Mouse (Mus musculus) spleen, embryonic (tissue): ENCODE measurements around the gene Cited2.

ENCODE experiments used
- CTCF ChIA-PET: fragments of 350-600 bp; sonication (Branson Sonifier 250); formaldehyde crosslinking; loops from one replicate; lab custom pipeline; 2022; lab: Charles Lee

Cited2 gene

DNA sequence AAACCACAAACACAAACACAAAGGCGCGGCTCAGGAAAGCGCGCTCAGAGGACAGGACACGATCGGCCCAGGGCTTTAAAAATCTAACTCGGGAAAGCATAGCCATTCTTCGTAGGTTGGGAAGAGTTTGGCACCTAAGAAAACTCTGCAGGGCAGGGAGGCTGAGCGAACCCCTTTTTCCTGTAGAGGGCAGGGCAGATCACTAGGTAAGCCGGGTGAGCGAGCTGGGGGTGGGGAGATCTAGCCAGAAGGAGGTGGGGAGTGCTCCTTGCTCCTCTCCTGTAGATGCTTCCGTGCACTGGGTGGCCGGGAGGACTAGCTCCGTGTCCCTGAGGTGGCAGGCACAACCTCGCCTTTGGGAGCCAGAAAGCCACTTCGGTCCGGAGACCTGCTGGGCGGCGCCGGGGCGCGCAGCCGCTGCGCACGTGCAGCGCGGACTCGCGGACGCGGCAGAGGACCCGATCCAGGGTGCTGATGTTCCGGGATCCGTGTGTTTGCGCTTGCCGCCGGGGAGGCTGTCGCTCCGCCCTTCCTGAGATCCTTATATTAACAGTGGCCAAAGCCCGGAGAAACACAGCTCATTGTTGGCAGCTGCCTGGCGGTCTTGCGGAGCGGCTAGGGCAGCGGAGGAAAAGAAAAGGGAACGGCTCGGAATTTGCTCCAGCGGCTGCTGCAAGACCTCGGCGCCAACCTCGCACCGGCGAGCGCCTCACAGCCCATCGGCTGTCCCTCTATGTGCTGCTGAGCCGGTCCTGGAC lies at the start of gene Cited2:
Gene Cited2, plus strand, starts transcription at position 566 of the 758 bp plus-strand sequence.
- CTCF ChIA-PET = interaction anchor here (0.8 kb wide), 1 partner anchor 665 kb away, joined by 3 read pairs; no protein-coding TSS in a partner anchor

DNA sequence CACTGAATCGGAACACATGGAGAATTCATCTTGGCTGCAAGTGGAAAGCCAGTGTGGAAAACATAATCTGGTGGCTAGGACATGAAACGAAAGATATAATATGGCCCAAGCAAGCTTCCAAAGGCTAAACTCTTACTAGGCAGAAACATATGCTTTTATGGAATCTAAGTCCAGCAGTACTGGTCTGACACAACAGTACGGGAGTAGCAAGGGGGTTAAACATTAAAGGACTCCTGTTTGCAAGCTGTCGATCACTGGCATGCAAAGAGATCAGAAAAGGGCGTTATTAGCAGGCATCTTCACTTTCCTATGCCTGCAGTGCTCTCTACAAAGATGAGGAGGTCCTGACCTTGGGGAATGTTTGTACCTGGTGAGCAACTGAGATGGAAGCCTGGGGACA lies 48.6 kb upstream of the Cited2 start:
- CTCF ChIA-PET = interaction anchor here (0.5 kb wide), 1 partner anchor 178 kb away, joined by 3 read pairs; no protein-coding TSS in a partner anchor

DNA sequence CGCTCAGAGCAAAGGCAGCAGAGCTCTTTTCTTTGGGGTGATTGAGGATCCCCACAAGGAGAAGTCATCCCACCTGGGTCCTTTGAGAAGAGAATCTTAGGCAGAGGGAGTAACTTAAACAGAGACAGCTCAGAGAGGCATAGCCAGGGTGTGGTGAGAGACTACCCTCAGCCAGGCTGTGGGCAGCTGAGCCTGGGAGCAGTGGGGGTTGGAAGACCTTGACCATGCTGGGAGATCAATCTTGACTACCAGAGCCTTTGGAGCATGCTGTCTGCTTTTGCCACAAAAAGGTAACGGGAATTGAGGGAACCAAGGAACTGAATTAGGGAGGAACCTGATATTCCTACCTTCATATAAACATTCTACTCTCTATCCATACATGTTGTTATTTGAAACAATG lies 48.1 kb upstream of the Cited2 start:
- CTCF ChIA-PET = no interaction called here

DNA sequence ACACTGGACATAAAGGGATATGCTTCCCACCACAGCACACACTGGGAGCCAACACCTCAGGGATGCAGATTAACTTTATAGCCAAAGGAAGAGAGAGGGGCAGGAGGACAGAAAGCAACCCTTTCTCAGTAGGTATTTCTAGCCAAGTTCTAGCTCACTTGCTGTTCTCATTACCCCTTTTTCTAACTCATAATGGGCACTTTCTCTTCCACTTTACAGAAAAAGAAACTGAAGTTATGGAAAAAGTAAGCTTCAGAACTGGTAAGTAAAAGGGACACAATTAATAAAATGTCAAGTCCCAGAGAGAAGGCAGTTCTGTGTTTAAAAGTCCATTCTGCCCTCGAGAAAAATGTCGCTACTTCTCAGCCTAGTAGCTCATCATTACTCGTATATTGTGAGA lies 46.6 kb upstream of the Cited2 start:
- CTCF ChIA-PET = no interaction called here

DNA sequence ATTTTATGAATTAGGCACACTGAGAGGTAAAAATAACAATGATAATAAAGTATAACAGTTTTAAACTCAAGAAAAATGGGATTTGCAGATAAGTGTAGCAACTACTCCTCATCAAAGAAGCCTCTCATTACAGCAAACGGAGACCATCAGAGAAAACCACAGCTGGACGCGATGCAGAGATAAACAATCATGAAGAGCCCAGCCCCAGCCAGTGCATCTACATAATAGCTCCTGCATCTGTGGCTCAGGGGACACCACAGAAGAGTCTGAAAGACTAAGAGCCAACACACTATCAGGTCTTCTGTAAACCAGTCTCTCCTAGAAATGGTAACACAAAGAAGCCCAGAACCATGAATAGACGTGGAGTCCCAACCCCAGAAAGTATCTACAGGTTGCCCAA lies 45.7 kb upstream of the Cited2 start:
- CTCF ChIA-PET = interaction anchor here (0.5 kb wide), 1 partner anchor 729 kb away, joined by 5 read pairs; no protein-coding TSS in a partner anchor

DNA sequence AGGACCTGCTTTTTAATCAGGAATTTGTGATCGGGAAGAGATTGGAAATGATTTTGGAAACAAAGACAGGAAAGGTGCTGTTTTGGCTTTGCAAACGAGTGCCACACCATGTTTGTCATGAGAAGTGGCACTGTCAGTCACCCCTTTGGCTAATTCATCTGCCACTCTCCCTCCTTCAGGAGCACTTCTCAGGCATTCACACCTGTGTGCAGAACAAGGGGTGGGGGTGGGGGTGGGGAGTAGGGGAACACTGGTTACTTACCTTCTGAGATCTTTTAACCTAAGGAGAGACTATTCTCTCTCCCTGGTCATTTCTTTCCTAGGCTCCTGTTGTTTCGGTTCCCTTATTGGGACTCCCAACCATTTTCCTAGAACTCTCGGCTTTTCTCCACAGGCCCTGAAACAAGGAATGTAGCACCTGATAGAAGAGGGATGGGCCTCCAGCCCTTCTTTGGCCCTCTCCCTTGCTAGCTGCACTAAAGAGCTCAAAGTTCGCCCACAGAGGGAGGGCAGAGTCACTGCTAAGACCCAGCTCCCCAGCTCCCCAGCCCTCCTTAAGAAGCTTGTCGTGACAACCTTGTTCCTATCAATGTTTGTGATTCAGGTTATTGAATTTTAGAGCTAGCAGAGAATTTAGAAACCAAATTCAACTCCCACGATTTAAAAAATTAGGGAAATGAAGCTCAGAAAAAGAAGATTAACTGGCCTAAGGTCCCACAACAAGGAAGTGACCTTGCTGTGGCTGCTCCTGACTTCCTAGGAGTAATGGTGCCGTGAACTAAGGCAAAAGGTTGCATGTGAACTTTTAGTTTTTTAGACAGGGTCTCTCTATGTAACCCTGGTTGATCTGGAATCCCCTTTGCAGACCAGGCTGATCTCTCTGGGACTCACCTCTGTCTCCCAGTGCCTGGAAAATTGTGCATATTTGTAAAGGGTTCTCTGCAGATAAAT lies 42.3 kb upstream of the Cited2 start:
- CTCF ChIA-PET = no interaction called here

DNA sequence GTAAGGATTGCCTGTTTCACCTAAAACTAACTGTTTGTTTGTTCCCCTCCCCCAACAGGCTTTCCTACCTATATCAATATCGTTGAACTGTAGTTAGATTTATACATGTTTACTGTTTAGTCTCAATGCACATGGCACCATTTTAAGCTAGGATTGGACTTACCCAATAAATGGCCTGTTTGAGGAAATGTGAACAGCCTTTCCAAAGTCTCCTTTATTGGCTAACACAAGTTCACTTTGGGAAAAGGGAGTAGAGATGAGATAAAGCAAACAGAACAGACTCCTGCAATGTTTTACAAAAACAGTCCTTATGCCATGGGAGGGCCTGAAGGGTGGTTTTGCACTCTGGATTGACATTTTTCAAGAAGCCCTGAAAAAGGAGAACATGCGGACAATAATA lies 41.6 kb upstream of the Cited2 start:
- CTCF ChIA-PET = no interaction called here

DNA sequence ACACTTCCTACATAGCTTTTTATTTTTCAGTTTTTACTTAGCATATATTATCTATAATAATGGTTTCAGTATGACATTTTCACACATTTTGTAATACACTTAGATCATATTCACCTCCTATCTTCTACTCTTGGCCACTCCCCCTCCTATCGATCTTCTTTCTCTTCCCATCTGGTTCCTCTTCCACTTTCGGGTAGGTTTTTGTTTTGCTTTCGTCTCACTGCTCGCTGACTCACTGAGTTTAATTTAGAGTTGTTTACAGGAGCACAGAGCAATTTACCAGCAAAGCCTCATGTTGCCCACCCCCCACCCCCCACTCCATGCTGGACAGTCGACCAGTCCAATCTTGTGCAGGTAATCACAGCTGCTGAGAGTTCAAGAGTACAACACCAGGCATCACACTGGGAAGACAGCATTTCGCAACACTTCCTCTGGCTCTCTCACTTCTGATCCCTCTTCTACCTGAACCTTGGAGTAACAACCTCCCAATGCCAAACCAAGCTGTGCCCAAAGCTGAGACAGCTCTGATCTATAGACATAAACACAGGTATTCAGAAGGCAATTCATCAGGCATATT lies 39.1 kb upstream of the Cited2 start:
- CTCF ChIA-PET = no interaction called here

DNA sequence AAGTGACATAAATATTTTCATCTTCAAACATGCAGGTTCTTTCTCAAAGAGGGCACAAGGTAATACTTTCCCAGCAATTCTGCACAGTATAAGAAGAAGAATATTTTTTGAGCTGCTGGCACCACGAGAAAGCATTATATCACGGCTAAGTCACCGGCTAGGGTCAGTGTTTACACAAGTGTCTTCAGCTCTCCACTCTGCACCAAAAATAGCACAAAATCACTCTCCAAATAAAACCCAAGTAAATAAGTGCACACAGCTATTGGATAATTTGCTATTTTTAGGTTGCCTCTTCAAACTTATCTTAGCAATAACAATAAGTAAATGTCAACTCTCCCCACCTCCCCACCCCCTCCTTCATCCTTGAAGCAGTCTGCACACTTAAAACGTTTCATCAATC lies 33.2 kb upstream of the Cited2 start:
- CTCF ChIA-PET = no interaction called here

DNA sequence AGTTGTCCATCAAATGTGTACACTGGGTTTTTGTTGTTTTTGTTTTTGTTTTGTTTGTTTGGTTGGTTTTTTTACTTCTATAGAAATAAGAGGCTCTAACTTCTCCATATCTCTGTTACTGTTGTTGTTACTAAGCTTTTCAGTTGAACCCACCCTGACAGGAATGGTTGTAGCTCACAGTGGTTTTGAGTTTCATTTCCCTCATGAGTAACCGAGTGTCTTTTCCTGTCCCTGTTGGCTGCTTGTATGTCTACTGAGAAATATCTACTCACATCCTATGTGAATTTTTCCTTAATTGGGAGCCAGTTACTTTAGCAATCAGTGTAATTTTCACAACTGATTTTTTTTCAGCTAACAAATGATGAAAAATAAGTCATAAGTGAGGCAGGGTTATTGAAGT lies 31.3 kb upstream of the Cited2 start:
- CTCF ChIA-PET = interaction anchor here (0.5 kb wide), 1 partner anchor 33 kb away, joined by 4 read pairs; no protein-coding TSS in a partner anchor

DNA sequence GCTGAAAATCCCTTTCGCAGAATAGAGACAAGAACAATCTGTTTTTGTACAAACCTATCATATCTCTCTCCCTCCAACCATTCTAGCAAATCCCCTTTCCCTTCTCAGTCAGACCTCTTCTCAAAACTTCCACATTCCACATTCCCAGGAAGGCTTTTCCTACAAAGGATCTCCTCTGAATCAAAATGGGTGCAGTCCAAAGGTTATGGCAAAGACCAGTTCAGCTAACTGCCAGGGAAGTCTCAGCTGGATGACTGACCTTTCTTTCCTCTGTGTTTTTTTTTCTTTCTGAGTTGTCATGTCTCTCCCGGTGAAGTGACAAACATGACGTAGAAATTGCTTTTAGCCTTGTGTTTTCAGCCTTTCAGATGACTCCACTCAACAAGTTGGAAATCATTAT lies 27.2 kb upstream of the Cited2 start:
- CTCF ChIA-PET = no interaction called here

DNA sequence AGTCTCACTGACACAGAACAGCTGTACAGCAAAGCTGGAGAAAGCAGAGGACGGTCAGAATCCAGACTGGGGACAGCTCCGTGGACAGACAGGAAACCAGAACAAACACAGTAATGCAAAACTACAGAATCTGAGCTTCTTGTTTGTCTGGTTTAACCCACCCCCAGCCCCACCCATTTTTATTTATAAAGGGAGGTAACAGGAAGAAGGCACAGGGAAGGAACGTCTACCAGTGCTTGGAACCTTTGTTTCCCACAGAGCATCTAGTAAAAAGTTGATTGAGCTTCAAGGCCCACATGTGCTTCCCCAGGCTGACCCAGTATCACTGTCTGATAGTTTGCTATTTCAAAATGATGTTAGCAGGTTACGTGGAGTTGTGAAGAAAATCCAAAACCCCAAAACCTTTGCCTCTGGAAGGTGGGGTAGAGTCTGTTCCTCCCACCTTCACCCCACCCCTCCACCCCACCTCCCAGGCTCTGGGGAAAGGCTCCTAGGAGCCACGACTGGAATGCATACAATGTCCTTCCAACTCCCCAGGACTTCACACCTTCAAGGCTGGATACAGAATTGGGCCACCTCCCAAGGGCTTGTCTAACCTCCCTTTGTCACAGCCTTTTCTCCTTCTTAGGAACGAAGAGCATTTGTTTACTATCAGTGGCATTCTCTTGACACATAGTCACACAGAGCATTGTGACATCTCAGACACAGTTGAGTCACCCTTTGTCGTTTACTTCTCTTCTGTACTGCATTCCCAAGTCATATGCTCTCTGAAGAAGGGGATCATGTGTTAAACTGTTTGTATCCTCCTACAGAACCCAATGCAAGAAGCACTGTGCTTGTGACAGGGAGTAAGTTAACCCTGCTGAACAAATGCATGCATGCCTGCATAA lies 25.4 kb upstream of the Cited2 start:
- CTCF ChIA-PET = no interaction called here

DNA sequence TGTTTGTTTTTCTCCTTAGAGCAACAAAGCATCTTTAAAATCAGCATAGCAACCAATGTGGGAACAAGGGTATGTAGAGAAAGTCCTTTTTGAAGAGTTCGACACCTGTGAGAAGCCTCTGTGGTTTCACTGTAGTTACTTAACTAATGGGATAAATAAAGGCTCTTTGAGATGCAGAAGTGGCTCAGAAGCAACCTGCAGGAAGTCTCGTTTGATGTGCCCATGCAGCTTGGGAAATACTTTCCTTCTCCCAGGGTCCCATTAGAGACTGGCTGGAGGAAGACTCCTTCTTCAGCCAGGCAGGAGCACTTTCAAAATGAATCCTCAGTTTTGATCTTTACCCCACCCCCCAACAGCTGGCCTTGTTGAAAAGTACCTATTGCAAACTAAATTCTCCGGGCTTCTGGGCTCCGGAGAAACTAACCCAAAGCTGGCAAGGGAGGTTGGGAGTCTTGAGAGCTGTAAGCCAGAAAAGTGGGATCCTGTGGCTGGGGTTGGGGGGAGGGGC lies 17.5 kb upstream of the Cited2 start:
- CTCF ChIA-PET = no interaction called here

DNA sequence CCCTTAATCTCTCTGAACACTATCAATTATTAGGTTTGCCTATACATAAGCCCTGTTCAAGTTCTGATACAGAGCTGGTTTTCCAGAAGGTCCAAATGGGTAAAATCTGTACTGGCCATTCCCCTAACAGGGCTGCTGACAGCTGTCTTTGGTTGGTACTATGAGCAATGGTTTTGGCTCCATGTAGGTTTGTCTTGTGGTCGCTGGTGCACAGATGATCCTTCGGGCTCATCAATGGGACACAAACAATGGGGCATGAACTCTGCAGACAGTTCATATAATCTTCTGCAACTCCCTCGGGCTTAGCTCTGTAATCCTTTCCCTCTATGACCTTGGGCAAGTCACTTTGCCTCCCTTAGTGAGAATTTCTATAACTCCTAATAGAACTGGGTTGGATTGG lies 12.3 kb upstream of the Cited2 start:
- CTCF ChIA-PET = no interaction called here

DNA sequence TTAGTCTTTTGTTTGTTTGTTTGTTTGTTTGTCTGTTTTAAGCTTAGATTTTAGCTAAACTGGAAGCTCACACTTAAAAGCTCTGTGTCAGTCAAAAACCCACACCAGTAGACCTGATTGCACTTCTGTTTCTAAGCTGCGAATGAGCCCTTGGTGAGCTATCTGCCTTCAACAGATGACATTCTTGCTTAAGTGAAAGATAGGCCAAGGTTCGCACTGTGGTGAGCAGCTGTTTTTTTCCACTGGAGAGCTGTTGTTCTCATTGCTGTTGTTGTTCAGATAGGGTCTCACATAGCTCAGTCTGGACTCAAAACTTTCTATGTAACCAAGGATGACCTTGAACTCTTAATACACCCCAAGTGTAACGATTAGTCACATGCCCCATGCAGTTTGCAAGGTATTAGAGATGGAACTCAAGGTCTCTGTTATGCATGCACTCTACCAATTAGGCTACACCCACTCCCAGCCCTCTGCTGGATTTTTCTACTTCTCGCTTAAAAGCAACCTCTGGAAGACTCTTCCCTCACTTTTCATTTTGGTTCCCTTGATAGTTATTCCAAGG lies 3.9 kb upstream of the Cited2 start:
- CTCF ChIA-PET = no interaction called here

DNA sequence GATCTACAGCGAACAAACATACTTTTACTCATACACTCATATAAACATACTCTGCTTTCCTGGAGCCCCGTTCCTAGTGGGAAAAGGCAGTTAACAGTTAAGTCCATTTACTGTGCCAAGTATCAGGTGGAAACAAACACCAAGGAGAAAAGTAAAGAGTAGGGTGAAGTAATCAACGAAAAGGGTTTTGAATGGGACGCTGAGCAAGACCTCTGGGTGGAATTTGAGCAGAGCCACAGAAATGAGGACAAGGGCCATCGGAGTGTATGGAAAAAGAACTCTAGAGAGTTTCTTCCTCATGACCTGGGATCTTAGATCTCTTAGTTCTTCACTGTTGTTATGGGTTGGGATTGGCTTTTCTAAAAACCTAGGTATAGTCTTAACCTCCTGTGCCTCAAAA lies 3.4 kb upstream of the Cited2 start:
- CTCF ChIA-PET = no interaction called here

DNA sequence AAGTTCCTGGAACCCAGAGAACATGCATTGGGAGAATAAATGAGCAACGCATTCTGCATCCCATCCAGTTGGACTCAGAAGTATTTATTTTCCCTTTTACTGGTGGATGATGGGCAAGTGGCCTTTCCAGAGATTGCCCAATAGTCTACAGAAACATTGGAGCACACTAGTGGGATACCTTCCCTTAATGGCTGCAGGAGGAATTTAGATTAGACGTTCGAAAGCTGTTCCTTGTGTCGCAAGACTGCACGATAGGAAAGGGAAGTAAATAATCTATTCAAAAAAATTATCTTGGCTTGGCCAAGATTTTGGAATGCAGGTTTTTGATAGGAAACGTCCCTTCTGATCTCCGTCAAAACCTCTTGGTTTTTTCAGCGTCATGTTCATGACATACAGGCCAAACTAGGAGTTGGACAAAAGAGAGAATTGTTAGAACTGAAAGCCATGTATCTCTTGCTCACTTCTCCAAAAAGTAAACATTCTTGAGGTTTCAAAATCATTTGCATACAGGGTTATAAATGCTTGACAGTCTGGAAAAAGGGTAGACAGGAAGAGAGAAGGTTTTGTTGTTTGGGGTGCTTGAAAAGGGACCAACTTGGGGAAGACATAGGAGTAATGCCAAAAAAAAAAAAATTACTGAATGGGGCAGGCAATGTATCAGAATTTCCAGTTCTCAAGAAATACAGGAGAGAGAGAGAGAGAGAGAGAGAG lies 2.0 kb upstream of the Cited2 start:
- CTCF ChIA-PET = no interaction called here

DNA sequence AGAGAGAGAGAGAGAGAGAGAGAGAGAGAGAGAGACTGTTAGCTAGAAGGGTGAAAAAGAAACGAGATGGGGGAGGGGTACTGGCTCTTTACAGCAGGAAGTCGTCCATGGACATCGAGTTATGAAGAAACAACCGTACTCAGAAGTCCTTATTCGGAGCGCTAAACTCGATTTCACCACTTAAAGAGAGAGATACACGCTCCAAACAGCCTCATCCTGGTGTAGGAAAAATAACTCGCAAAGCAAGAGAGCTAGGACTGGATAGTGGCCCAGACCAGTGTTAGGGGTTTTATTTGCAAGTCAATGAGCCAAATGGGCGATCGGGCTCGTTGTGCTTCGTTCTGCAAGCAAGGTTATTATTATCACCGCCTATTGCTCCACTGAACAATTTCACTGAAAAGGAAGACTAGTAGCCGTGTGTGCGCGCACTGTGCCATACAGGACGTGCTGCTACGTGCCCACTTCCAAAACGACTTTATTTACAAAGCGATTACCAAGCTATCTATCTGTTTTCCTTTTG lies 1.4 kb upstream of the Cited2 start:
- CTCF ChIA-PET = no interaction called here

DNA sequence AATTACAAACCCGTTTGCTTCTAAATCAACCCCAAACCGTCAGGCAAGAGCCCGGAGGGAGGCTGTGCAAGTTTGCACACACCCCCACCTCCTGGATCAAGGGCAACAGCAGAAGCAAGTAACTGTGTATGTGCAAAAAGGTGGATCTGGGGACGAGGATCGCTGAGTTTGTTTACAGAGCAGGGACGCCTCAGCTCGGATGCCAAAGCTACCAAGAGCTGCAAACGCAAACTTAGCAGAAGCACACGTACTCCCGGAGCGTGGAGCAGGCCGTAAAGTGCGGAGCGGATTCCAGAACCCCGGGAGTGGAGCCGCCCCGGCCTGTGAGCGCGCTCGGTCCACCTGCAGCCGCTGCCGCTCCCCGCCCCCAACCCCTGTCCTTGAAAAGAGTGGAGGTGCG lies 860 bp upstream of the Cited2 start:
- CTCF ChIA-PET = no interaction called here

DNA sequence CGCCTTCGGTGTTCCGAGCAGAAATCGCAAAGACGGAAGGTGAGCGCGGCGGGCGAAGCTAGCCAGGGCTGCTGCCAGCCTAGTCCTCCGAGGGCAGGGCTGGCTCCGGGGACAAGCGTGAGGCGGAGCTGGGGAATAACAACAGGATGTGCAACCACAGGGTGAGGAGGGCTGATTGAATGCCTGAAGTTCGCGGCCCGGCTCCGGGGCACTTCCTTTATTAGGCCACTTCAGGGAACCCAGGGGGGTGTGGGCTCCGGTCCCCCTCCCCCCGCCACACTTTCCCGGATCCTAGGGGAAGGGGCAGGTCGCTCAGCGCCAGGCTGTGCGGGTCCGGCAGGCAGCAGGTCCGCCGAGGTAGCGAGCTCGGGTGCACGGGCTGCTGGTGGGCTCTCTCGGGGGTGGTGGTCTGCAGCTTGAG lies 413 bp downstream of the Cited2 start:
- CTCF ChIA-PET = interaction anchor here (0.8 kb wide), 1 partner anchor 665 kb away, joined by 3 read pairs; no protein-coding TSS in a partner anchor
